Mouse (Mus musculus): ENCODE measurements at regions not wholly inside any gene's neighbourhood (a gene's known extent, or its start where the extent isn't known, plus 50 kb on each side); places are given as distances from the start of the nearest gene placed in this dataset.

GRCm38 (mm10) chr19:56041930-56042329 is 245.0 kb upstream of the Habp2 start:
- no peak for DNase-seq

GRCm38 (mm10) chr19:56046784-56047390 is 240.1 kb upstream of the Habp2 start:
- no peak for DNase-seq

- no peak for DNase-seq
Measured at GRCm38 (mm10) chr19:56054186-56054585, 232.8 kb upstream of the Habp2 start.

- DNase-seq, result no peak
Measured at GRCm38 (mm10) chr19:56056397-56056796, 230.5 kb upstream of the Habp2 start.

GRCm38 (mm10) chr19:56061882-56062540 is 224.9 kb upstream of the Habp2 start:
- no peak for DNase-seq

- DNase-seq, result no peak
Measured at GRCm38 (mm10) chr19:56063099-56063498, 223.8 kb upstream of the Habp2 start.

GRCm38 (mm10) chr19:56065730-56066129 is 221.2 kb upstream of the Habp2 start:
- DNase-seq, result no peak

- no peak for DNase-seq
Measured at GRCm38 (mm10) chr19:56068165-56068564, 218.8 kb upstream of the Habp2 start.

GRCm38 (mm10) chr19:56068854-56069253 is 218.1 kb upstream of the Habp2 start:
- DNase-seq, result no peak

- DNase-seq, result no peak
Measured at GRCm38 (mm10) chr19:56069266-56069665, 217.7 kb upstream of the Habp2 start.

GRCm38 (mm10) chr19:56071340-56071739 is 215.6 kb upstream of the Habp2 start:
- no peak for DNase-seq

GRCm38 (mm10) chr19:56076128-56076527 is 210.8 kb upstream of the Habp2 start:
- no peak for DNase-seq

- DNase-seq, result no peak
Measured at GRCm38 (mm10) chr19:56077491-56077890, 209.4 kb upstream of the Habp2 start.

- DNase-seq, result no peak
Measured at GRCm38 (mm10) chr19:56086413-56087083, 200.4 kb upstream of the Habp2 start.

GRCm38 (mm10) chr19:56087127-56087526 is 199.8 kb upstream of the Habp2 start:
- DNase-seq, result no peak

GRCm38 (mm10) chr19:56089795-56090375 is 197.1 kb upstream of the Habp2 start:
- no peak for DNase-seq

GRCm38 (mm10) chr19:56091581-56091980 is 195.4 kb upstream of the Habp2 start:
- no peak for DNase-seq

GRCm38 (mm10) chr19:56095873-56096272 is 191.1 kb upstream of the Habp2 start:
- DNase-seq, result no peak

- no peak for DNase-seq
Measured at GRCm38 (mm10) chr19:56099725-56100124, 187.2 kb upstream of the Habp2 start.

- DNase-seq, result no peak
Measured at GRCm38 (mm10) chr19:56100131-56100872, 186.6 kb upstream of the Habp2 start.

- DNase-seq, result no peak
Measured at GRCm38 (mm10) chr19:56102454-56103080, 184.4 kb upstream of the Habp2 start.

GRCm38 (mm10) chr19:56105073-56105451 is 181.9 kb upstream of the Habp2 start:
- no peak for DNase-seq
